Mouse (Mus musculus) liver, embryonic 11.5 days (tissue): ENCODE measurements around the gene Lbp. TPM values are rescaled to one million over a fixed set of nuclear protein-coding genes. Genes with fewer than 3 reads are reported as not detected.

ENCODE experiments used
- ATAC-seq: fragments of 200-750 bp; cut with Nextera tagmentation; replicated peaks from 2 replicates; pipeline ENCODE4 v1.8.0; 2017; ENCODE audit warnings: moderate number of reproducible peaks, mild to moderate bottlenecking, moderate TSS enrichment, moderate library complexity; ENCODE audit not compliant: low FRiP score
- DNase-seq: peaks from one replicate; pipeline ENCODE4 v3.0.0-alpha.2; 2017; ENCODE audit warnings: low spot score
- H3K27ac ChIP-seq: fragments of 300-500 bp; sonication (generic); 2 replicates; pipeline ENCODE4 v1.5.1; 2014; ENCODE audit warnings: mild to moderate bottlenecking, low read depth, low read length, control low read depth
- H3K27me3 ChIP-seq: fragments of 300-500 bp; sonication (generic); replicated peaks from 2 replicates; pipeline ENCODE4 v1.6.1; 2014; ENCODE audit warnings: low read length, mixed read lengths; ENCODE audit not compliant: control insufficient read depth, insufficient read depth
- H3K36me3 ChIP-seq: fragments of 300-500 bp; sonication (generic); 2 replicates; pipeline ENCODE4 v1.6.1; 2014; ENCODE audit warnings: mild to moderate bottlenecking, low read length, moderate library complexity, mixed read lengths; ENCODE audit not compliant: control insufficient read depth, insufficient read depth
- H3K4me1 ChIP-seq: fragments of 300-500 bp; sonication (generic); replicated peaks from 2 replicates; pipeline ENCODE4 v1.6.1; 2014; ENCODE audit warnings: low read length, mixed read lengths; ENCODE audit not compliant: control insufficient read depth, insufficient read depth
- H3K4me2 ChIP-seq: fragments of 300-500 bp; sonication (generic); 2 replicates; pipeline ENCODE4 v1.6.1; 2014; ENCODE audit warnings: mild to moderate bottlenecking, control low read depth, moderate library complexity
- H3K4me3 ChIP-seq: fragments of 300-500 bp; sonication (generic); 2 replicates; pipeline ENCODE4 v1.5.1; 2014; ENCODE audit warnings: low read depth, low read length, control low read depth
- H3K9ac ChIP-seq: fragments of 300-500 bp; sonication (generic); 2 replicates; pipeline ENCODE4 v1.6.1; 2014; ENCODE audit warnings: low read depth, low read length, control low read depth
- H3K9me3 ChIP-seq: fragments of 300-500 bp; sonication (generic); 2 replicates; pipeline ENCODE4 v1.6.1; 2016; ENCODE audit warnings: low read length, inconsistent platforms, mixed read lengths; ENCODE audit not compliant: control insufficient read depth
- WGBS: fragments of 180-500 bp; shearing (Covaris S2); extraction: QIAGEN DNeasy Blood & Tissue Kit; methylation state at CpG from one replicate; pipeline ENCODE4 v1.1.7; 2014; 5-methylcytosine and 5-hydroxymethylcytosine counted together
- polyA plus RNA-seq: library from polyadenylated mRNA; unstranded; fragments of >200 nt; fragmentation: Nextera tagmentation; extraction: Ambion mirVana; gene quantifications from 2 replicates; pipeline ENCODE4 v1.2.1, GENCODE M21; 2014

Gene Lbp
- polyA plus RNA-seq, 1 experiment from 2014 or later, result 13.7 TPM

DNA sequence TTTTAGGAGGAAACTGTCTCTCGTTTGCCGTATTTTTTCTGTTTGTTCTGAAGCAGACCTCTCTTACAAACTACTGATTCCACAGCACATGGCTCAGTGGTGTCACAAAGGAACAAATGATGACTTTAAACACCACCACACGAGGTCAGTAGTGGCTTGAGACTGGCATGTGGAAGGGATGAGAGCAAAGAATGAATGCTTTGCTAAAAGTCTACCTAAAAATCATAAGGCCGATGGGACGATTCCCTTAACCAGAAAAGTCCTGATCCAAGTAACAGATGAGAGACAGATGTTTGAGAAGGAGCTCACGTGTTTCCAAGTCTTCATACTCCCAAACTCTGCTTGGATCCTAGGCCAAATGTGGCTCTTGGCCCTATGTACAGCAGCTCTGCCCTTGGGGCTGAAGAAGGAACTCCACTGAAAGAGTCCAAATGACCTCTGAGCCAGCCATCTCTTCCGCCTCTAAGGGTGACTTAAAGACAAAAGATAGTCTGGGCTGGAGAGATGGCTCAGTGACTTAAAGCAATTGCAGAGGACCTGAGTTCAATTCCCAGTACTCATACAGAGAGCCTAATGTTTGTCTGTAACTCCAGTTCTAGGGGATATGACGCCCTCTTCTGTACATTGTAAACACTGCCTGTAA is 55.5 kb downstream of the Lbp start:
- WGBS, result 40% methylated on average over 8 of the region's 8 CpGs
- Histone ChIP-seq H3K9ac (no peak overlapping the region), H3K27me3 (no peaks in the 10 kb centered on the region), H3K27ac (no peak overlapping the region), H3K36me3 (peaks cover 35% of the 10 kb centered on the region), H3K4me1 (peaks cover 21% of the 10 kb centered on the region), H3K4me2 (no peak overlapping the region), H3K9me3 (no peaks in the 10 kb centered on the region), H3K4me3 (peak overlapping the region; percentile 96)
- ATAC-seq (peak; percentile 63), DNase-seq (no peak)

DNA sequence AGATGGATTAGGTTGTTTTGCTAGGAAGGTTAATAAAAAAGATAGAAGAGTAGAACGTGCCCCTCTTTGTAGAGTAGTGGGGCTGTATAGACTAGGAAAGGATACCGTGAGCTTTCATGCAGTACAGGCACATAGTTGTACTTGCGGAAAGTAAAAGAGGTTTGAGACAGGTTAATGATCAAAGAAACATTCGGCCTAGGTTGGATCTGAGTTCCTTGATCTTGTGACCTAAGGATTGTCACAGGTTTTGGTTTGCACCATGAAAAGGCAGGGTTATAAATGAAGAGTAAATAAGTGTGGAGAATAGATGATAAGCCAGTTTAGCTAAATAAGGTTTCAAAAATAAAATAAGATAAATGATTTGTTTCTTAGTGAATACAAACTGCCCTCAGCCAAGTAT is 57.9 kb downstream of the Lbp start:
- Histone ChIP-seq H3K4me2 (no peak overlapping the region), H3K36me3 (peaks cover 11% of the 10 kb centered on the region), H3K9ac (no peak overlapping the region), H3K9me3 (no peaks in the 10 kb centered on the region), H3K4me1 (peaks cover 10% of the 10 kb centered on the region), H3K27ac (no peak overlapping the region), H3K4me3 (no peak overlapping the region), H3K27me3 (no peaks in the 10 kb centered on the region)
- DNase-seq (no peak), ATAC-seq (no peak)
- 81% methylated on average over 4 of the region's 4 CpGs for WGBS

DNA sequence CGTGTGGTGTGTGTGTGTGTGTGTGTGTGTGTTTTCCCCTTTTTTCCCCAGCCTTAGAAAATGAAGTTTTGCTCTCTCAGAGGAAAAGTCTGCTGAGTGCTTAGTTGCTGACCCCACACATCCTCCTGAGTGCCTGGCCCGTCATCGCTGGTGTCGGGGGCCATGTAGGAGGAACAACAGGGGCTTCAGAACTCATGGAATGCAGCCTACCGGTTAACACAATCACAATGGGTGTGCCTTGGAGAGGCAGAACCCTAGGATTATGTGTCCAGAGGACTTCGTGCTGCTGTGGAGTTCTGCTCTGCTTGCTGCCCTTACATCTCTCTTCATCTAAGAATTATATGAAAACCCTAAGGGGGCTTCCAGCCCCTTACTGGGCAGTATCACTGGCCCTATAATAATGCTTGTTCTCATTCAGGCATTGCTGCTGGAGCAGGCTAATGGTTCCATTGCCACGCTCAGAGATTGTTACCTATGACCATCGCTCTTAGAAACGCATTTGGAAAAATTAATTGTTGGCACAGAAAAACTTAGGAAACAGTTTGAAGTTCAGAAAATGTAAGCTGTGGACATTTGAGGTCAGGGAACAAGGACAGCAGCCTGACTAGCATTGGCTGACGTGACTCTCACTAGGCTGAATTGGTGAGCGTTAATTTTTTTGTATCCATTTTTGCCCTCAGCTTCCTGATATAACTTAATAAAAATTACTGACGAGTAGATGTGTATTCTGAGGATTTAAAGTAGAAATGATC is 59.0 kb downstream of the Lbp start:
- Histone ChIP-seq H3K27me3 (no peaks in the 10 kb centered on the region), H3K27ac (no peak overlapping the region), H3K9ac (no peak overlapping the region), H3K4me2 (no peak overlapping the region), H3K36me3 (peaks cover under 1% of the 10 kb centered on the region), H3K4me1 (no peaks in the 10 kb centered on the region; the same call in 1 of the 2 replicates), H3K9me3 (no peaks in the 10 kb centered on the region), H3K4me3 (no peak overlapping the region)
- no peak for ATAC-seq
- 77% methylated on average over 12 of the region's 12 CpGs for WGBS
- peak; percentile 15 for DNase-seq

DNA sequence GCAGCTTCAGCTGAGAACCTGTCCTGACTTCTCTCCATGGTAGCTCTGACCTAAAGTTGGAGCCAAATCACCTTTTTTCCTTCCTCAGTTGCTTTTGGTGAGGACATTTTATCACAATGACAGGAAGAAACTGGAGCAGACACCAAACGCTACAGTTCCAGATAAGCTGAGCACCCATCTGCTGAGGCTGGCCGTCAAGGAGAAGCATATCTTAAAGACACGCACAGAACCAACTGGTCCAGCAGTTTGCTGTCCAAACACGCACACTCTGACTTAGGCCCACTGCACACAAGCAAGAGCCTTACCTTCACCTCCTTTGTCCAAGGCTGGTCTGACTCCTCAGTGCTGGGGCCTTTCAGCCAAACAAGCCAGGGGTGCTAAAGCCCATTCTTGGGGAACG is 61.4 kb downstream of the Lbp start:
- no peaks in the 10 kb centered on the region for H3K9me3 ChIP-seq

DNA sequence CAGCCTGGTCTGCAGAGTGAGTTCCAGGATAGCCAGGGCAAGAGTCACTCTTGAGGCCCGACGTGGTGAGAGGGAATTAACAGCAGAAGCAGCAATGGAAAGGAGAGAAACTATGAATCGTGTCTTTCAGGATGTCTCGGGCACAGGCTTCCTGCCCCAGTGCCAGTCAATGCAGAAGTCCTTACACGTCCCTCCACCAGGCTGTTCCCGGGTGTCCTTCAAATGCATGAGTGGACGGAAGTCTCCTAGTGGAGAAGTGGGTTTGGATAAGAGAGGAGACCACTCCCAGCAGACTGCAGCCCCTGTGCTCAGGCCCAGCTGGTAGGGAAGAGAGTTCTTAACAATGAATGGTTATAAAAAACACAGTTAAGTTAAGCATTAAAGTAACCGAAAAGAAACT is 62.0 kb downstream of the Lbp start:
- Histone ChIP-seq H3K27me3 (no peaks in the 10 kb centered on the region; the same call in 1 of the 2 replicates), H3K27ac (no peak overlapping the region), H3K9me3 (no peaks in the 10 kb centered on the region), H3K4me1 (no peaks in the 10 kb centered on the region), H3K4me3 (no peak overlapping the region), H3K4me2 (no peak overlapping the region), H3K36me3 (no peaks in the 10 kb centered on the region), H3K9ac (no peak overlapping the region)
- DNase-seq, result peak; percentile 15
- no peak for ATAC-seq
- WGBS, result 87% methylated on average over 8 of the region's 8 CpGs

More for the DNA sequence above, 61.4 kb downstream of the Lbp start:
- no peak overlapping the region for H3K4me2 ChIP-seq
- H3K4me3 ChIP-seq, result no peak overlapping the region
- H3K36me3 ChIP-seq, result no peaks in the 10 kb centered on the region
- DNase-seq, result no peak
- WGBS, result 47% methylated on average over 5 of the region's 5 CpGs
- ATAC-seq, result no peak
- H3K9ac ChIP-seq, result no peak overlapping the region
- H3K27ac ChIP-seq, result no peak overlapping the region
- no peaks in the 10 kb centered on the region for H3K27me3 ChIP-seq
- H3K4me1 ChIP-seq, result no peaks in the 10 kb centered on the region

DNA sequence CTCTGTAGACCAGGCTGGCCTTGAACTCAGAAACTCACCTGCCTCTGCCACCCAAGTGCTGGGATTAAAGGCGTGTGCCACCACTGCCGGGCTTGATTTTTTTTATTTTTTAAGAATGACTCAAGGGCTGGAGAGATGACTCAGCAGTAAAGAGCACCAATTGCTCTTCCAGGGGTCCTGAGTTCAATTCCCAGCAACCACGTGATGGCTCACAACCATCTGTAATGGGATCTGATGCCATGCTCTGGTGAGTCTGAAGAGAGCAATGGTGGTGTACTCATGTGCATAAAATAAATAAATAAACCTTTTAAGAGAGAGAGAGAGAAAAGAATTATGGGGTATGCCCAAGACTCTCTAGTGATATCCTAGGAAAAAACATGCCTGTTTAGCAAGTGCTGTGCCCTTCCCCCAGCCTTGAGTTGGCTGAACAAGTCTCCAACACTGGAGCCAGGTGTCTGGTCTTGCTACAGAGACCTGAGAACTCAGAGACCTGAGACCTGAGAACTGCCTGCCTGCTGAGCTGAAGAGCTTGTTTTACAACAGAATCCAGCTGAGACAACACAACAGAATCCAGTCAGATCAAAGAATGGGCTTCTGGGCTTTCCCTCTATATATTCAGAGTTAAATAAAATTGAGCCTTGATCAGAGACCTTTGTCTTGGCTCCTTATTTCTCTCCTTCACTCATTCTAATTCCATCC is 63.3 kb downstream of the Lbp start:
- H3K27me3 ChIP-seq, result peaks cover 7% of the 10 kb centered on the region
- no peak overlapping the region for H3K4me3 ChIP-seq
- H3K9me3 ChIP-seq, result no peaks in the 10 kb centered on the region
- DNase-seq (peak; percentile 27), ATAC-seq (no peak)
- no peaks in the 10 kb centered on the region for H3K36me3 ChIP-seq
- no peak overlapping the region for H3K27ac ChIP-seq
- H3K4me2 ChIP-seq, result no peak overlapping the region
- H3K9ac ChIP-seq, result no peak overlapping the region
- 75% methylated on average over 3 of the region's 3 CpGs for WGBS
- H3K4me1 ChIP-seq, result no peaks in the 10 kb centered on the region

DNA sequence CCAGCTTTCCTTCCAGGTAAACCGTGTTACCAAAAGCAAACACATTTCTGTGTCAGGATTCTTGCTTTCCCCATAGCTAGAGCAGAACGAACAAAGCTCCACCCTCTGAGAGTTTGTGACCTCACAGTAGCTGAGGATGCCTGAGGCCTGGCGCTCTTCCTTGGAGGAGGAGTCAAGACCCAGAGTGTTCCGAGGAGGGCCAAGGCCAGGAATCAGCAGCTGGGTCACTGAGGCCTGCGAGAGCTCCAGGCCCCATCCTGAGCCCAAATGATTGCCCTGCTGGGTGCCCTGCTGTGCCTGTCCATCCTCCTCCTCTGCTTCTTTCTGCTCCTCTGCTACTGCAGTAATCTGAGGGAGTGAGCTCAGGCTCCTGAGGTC is 63.9 kb downstream of the Lbp start:
- ATAC-seq, result no peak

DNA sequence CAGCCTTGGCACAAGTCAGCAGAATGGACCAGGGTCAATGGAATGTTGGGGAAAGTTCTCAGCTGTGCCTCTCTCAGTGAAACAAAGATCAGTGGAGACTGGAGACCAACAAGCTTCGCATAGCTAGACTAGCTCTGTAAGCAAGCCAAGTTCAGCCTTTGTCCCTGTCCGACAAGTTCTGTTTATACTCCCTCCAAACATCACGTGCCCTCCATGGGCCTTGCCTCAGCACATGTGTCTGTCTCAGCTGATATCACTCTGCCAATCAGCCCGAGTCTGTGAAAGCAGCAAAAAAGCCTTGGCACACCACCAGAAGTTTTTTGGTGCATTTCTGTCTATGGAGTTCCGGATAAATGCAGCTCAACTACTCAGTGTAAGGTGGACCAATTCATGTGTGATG is 66.8 kb downstream of the Lbp start:
- Histone ChIP-seq H3K9ac (no peak overlapping the region), H3K36me3 (no peaks in the 10 kb centered on the region), H3K4me3 (no peak overlapping the region), H3K27ac (no peak overlapping the region), H3K4me1 (peaks cover 9% of the 10 kb centered on the region), H3K9me3 (no peaks in the 10 kb centered on the region), H3K4me2 (no peak overlapping the region), H3K27me3 (peaks cover 26% of the 10 kb centered on the region)
- no peak for DNase-seq
- ATAC-seq, result no peak
- WGBS, result 61% methylated on average over 5 of the region's 5 CpGs

More for the DNA sequence above, 63.9 kb downstream of the Lbp start:
- H3K9ac ChIP-seq, result no peak overlapping the region
- H3K4me2 ChIP-seq, result no peak overlapping the region
- peaks cover 11% of the 10 kb centered on the region for H3K27me3 ChIP-seq
- H3K4me1 ChIP-seq, result peaks cover under 1% of the 10 kb centered on the region; the same call in 1 of the 2 replicates
- H3K9me3 ChIP-seq, result no peaks in the 10 kb centered on the region
- no peak overlapping the region for H3K4me3 ChIP-seq
- peak; percentile 22 for DNase-seq
- WGBS, result 31% methylated on average over 5 of the region's 5 CpGs
- no peak overlapping the region for H3K27ac ChIP-seq
- no peaks in the 10 kb centered on the region for H3K36me3 ChIP-seq
